Mouse (Mus musculus): ENCODE results near the gene Nmb. TPM values are rescaled to one million over a fixed set of nuclear protein-coding genes. Genes with fewer than 3 reads are reported as not detected.

Gene Nmb
- total and polyA plus RNA-seq, 2 experiments from 2014 or later: 12.9 to 13.4 TPM

DNA sequence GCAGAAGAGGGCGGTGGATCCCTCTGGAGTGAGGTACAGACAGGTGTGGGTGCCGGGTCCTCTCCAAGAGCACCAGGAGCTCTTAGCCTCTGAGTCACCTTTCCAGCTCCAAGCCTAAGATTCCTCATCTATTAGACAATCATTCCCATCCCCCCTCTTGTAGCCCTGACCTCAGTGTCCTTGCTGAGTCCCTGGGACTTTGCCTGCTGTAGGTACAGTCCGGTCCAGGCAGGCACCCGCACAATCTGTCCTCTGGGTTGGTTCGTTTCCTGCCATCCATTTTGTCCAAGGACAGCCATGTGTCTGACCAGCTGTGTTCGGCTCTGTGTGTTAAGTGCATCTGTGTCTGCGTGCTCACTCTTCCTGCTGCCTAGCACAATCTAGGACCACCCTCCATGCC, 16.3 kb downstream of the Nmb start:
- Histone ChIP-seq H3K9me3 (ENCODE audit: low read length) (no peaks in the 10 kb centered on the region), H3K27ac (peak overlapping the region; percentile 71), H3K4me3 (ENCODE audit: low read length) (no peak overlapping the region), H3K36me3 (ENCODE audit: insufficient read depth, low read length) (peaks cover 21% of the 10 kb centered on the region), H3K4me2 (ENCODE audit: low read depth, low read length) (no peak overlapping the region), H3K27me3 (ENCODE audit: insufficient read depth, low read length) (no peaks in the 10 kb centered on the region), H3K4me1 (ENCODE audit: insufficient read depth, low read length) (no peaks in the 10 kb centered on the region), H3K9ac (replicated peaks; ENCODE audit: low read length) (no peak overlapping the region)
- no peak for DNase-seq (ENCODE audit: low spot score)
- ATAC-seq: 0 out of 2 replicates have a peak, but pooled peaks have one; percentile 22
- 67% methylated on average over 7 of the region's 7 CpGs for WGBS
- TF ChIP-seq CTCF (IDR thresholded peaks at IDR 0.05; ENCODE audit: low read depth): no peak

DNA sequence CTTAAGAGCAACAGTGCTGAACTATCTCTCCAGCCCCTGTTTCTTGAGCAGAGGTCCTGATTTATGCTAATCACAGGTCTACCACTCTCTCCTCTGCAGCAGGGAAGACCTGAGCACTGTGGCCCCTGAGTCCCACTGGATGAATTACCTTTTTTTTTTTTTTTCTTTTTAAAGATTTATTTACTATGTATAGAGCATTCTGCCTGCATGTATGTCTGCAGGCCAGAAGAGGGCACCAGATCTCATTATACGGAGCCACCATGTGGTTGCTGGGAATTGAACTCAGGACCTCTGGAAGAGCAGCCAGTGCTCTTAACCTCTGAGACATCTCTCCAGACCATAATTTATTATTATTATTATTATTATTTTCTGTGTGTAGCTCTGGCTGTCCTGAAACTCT, 19.2 kb downstream of the Nmb start:
- peak; percentile 49 for TF ChIP-seq CTCF (IDR thresholded peaks at IDR 0.05; ENCODE audit: low read depth)
- WGBS: 35% methylated on average over 1 of the region's 1 CpGs
- Histone ChIP-seq H3K4me2 (ENCODE audit: low read depth, low read length) (no peak overlapping the region), H3K9me3 (ENCODE audit: low read length) (no peaks in the 10 kb centered on the region), H3K27me3 (ENCODE audit: insufficient read depth, low read length) (no peaks in the 10 kb centered on the region), H3K36me3 (ENCODE audit: insufficient read depth, low read length) (peaks cover 2% of the 10 kb centered on the region; the same call in 1 of the 2 replicates), H3K9ac (replicated peaks; ENCODE audit: low read length) (no peak overlapping the region), H3K27ac (no peak overlapping the region), H3K4me3 (ENCODE audit: low read length) (no peak overlapping the region), H3K4me1 (ENCODE audit: insufficient read depth, low read length) (peaks cover 8% of the 10 kb centered on the region)
- DNase-seq (ENCODE audit: low spot score) (no peak), ATAC-seq (no peak)

DNA sequence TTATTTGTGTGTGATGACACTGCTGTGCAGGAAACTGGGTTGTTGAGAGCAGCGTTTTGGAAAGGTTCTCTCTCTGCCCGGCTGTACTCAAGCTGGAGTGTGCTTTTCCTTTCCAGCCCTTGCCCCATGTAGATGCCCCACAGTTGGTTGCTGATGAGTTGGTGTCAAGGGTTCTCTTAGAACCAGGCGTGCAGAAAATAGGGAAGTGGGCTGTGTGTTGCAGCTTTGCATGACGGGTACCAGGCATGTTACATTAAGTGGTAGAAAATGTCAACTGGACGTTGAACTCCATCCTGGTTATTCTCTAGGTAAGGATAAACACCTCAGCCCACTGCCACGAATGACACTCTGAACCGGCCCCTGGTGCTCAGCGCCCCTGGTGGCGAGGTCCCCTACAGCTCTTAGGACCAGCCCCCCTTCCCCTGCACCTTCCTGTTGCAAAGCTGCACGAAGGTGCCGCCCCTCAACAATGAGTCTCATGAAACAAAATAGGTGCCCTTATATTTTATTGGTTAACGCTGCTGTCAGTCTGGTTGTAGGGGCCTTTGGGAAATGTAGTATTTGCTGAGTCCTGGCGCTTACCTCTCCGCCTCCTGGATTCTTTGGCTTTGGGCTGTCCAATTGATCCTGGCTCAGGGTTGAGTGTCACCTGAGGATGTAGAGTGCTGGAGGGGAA, 21.9 kb downstream of the Nmb start:
- peak; percentile 73 for TF ChIP-seq CTCF (IDR thresholded peaks at IDR 0.05; ENCODE audit: low read depth)
- Histone ChIP-seq H3K4me3 (ENCODE audit: low read length) (peak overlapping the region; percentile 15; the same call in 1 of the 2 replicates), H3K36me3 (ENCODE audit: insufficient read depth, low read length) (no peaks in the 10 kb centered on the region), H3K27ac (no peak overlapping the region), H3K9me3 (ENCODE audit: low read length) (no peaks in the 10 kb centered on the region), H3K4me2 (ENCODE audit: low read depth, low read length) (peak overlapping the region; percentile 49), H3K4me1 (ENCODE audit: insufficient read depth, low read length) (peaks cover 8% of the 10 kb centered on the region), H3K27me3 (ENCODE audit: insufficient read depth, low read length) (no peaks in the 10 kb centered on the region), H3K9ac (replicated peaks; ENCODE audit: low read length) (no peak overlapping the region)
- 22% methylated on average over 14 of the region's 14 CpGs for WGBS
- ATAC-seq (peak; percentile 83), DNase-seq (ENCODE audit: low spot score) (peak; percentile 85)

DNA sequence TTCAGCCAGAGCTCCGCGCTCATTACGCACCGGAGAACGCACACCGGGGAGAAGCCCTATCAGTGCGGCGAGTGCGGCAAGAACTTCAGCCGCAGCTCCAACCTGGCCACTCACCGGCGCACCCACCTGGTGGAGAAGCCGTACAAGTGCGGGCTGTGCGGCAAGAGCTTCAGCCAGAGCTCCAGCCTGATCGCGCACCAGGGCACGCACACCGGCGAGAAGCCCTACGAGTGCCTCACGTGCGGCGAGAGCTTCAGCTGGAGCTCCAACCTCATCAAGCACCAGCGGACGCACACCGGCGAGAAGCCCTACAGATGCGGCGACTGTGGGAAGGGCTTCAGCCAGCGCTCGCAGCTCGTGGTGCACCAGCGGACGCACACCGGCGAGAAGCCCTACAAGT, 29.1 kb downstream of the Nmb start:
- no peaks in the 10 kb centered on the region for H3K27me3 ChIP-seq (ENCODE audit: insufficient read depth, low read length)
- peak; percentile 34; the same call in 1 of the 2 replicates for ATAC-seq
- H3K9me3 ChIP-seq (ENCODE audit: low read length): no peaks in the 10 kb centered on the region
- no peak overlapping the region for H3K9ac ChIP-seq (replicated peaks; ENCODE audit: low read length)
- no peak overlapping the region for H3K4me3 ChIP-seq (ENCODE audit: low read length)
- H3K4me1 ChIP-seq (ENCODE audit: insufficient read depth, low read length): no peaks in the 10 kb centered on the region
- TF ChIP-seq CTCF (IDR thresholded peaks at IDR 0.05; ENCODE audit: low read depth): no peak; the same call in 1 of the 2 replicates
- peak; percentile 33 for DNase-seq (ENCODE audit: low spot score)
- no peak overlapping the region for H3K4me2 ChIP-seq (ENCODE audit: low read depth, low read length)
- no peak overlapping the region for H3K27ac ChIP-seq
- peaks cover 32% of the 10 kb centered on the region for H3K36me3 ChIP-seq (ENCODE audit: insufficient read depth, low read length)
- 33% methylated on average over 37 of the region's 37 CpGs for WGBS

DNA sequence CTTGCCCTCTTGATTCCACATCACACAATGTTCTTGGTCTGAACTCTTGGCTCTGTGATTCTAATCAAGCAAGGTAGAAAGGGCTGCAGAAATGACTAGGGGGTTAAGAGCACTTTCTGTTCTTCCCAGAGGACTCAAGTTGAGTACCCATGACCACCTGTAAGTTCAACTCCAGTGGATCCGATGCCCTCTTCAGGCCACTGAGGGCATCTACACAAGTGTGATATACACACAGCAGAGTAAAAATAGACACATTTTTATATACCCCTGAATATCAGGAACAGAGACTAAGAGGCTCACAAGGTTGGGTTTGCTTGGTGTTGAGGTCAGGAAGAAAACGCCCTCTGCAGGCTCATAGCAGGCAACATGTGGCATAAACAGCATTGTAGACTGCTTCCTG, 31.2 kb downstream of the Nmb start:
- DNase-seq (ENCODE audit: low spot score) (no peak), ATAC-seq (no peak)
- H3K4me1 ChIP-seq (ENCODE audit: insufficient read depth, low read length): no peaks in the 10 kb centered on the region
- H3K36me3 ChIP-seq (ENCODE audit: insufficient read depth, low read length): peaks cover 44% of the 10 kb centered on the region
- no peak overlapping the region for H3K4me3 ChIP-seq (ENCODE audit: low read length)
- no peak overlapping the region for H3K27ac ChIP-seq
- no peaks in the 10 kb centered on the region for H3K9me3 ChIP-seq (ENCODE audit: low read length)
- H3K9ac ChIP-seq (replicated peaks; ENCODE audit: low read length): no peak overlapping the region
- H3K4me2 ChIP-seq (ENCODE audit: low read depth, low read length): no peak overlapping the region
- peak; percentile 32 for TF ChIP-seq CTCF (IDR thresholded peaks at IDR 0.05; ENCODE audit: low read depth)
- H3K27me3 ChIP-seq (ENCODE audit: insufficient read depth, low read length): no peaks in the 10 kb centered on the region
- WGBS: 95% methylated on average over 2 of the region's 2 CpGs

DNA sequence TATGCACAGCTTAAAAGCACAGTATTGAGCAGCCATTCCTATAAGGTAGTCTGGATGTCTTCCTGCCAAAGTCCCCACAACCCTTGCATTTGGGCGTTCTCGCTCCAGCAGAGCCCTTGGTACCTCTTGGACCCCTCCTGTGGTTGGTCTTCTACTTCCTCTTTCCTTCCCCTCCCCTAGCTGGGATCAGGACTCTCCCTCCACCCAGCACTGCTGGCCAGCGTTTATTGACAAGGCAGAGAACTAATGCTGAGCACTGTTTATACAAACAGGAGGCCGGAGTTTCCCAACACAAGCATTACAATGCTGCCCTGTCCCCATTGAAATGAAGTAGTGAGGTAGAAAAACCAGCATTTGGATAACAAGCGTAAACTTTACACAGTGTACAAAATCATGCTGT, 31.8 kb downstream of the Nmb start:
- no peak overlapping the region for H3K27ac ChIP-seq
- no peak for ATAC-seq
- no peaks in the 10 kb centered on the region for H3K4me1 ChIP-seq (ENCODE audit: insufficient read depth, low read length)
- H3K9me3 ChIP-seq (ENCODE audit: low read length): no peaks in the 10 kb centered on the region
- no peak for DNase-seq (ENCODE audit: low spot score)
- H3K27me3 ChIP-seq (ENCODE audit: insufficient read depth, low read length): no peaks in the 10 kb centered on the region
- H3K4me2 ChIP-seq (ENCODE audit: low read depth, low read length): no peak overlapping the region
- TF ChIP-seq CTCF (IDR thresholded peaks at IDR 0.05; ENCODE audit: low read depth): no peak
- peaks cover 50% of the 10 kb centered on the region for H3K36me3 ChIP-seq (ENCODE audit: insufficient read depth, low read length)
- no peak overlapping the region for H3K9ac ChIP-seq (replicated peaks; ENCODE audit: low read length)
- 73% methylated on average over 5 of the region's 5 CpGs for WGBS
- H3K4me3 ChIP-seq (ENCODE audit: low read length): no peak overlapping the region

DNA sequence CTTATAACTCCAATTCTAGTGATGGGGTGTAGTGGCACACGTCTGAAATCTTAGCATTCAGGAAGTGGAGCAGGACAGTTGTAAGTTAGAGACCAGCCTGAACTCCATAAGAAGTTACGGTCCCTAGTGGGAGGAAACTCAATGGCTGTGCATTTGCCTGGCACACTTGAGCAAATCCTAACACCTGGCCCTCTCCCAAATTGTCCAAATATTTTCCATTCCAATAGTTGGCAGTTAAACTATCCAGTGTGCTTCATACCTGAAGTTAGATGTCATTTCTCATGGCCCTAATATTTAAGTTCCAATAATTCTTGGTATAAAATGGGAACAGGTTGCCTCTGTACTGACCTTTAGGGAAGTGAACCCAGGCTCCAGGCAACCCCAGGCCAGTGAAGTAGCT, 36.2 kb downstream of the Nmb start:
- no peaks in the 10 kb centered on the region for H3K9me3 ChIP-seq (ENCODE audit: low read length)
- no peak overlapping the region for H3K9ac ChIP-seq (replicated peaks; ENCODE audit: low read length)
- 91% methylated on average over 2 of the region's 2 CpGs for WGBS
- no peak for DNase-seq (ENCODE audit: low spot score)
- H3K27ac ChIP-seq: no peak overlapping the region
- H3K4me3 ChIP-seq (ENCODE audit: low read length): no peak overlapping the region
- no peak overlapping the region for H3K4me2 ChIP-seq (ENCODE audit: low read depth, low read length)
- no peak for ATAC-seq
- no peaks in the 10 kb centered on the region for H3K27me3 ChIP-seq (ENCODE audit: insufficient read depth, low read length)
- peaks cover 30% of the 10 kb centered on the region for H3K36me3 ChIP-seq (ENCODE audit: insufficient read depth, low read length)
- TF ChIP-seq CTCF (IDR thresholded peaks at IDR 0.05; ENCODE audit: low read depth): no peak
- H3K4me1 ChIP-seq (ENCODE audit: insufficient read depth, low read length): no peaks in the 10 kb centered on the region

Measured in hindbrain, postnatal 0 days (tissue).